Mouse (Mus musculus) midbrain, embryonic 12.5 days (tissue): ENCODE results near the gene BC017158. TPM values are rescaled to one million over a fixed set of nuclear protein-coding genes. Genes with fewer than 3 reads are reported as not detected.
"Not testable (repeated sequence)": the region's sequence is repeated elsewhere in the genome, so short reads cannot be mapped to it uniquely, and the experiment has no call there.

Source experiments
- ATAC-seq: fragments of 200-750 bp; cut with Nextera tagmentation; 2 replicates; pipeline ENCODE4 v1.8.0; 2017; ENCODE audit warnings: low read depth, moderate TSS enrichment, moderate library complexity; ENCODE audit not compliant: low FRiP score
- H3K27ac ChIP-seq: fragments of 300-500 bp; sonication (generic); replicated peaks from 2 replicates; pipeline ENCODE4 v1.5.1; 2016; ENCODE audit warnings: mild to moderate bottlenecking
- H3K27me3 ChIP-seq: fragments of 300-500 bp; sonication (generic); 2 replicates; pipeline ENCODE4 v1.6.1; 2016; ENCODE audit warnings: mild to moderate bottlenecking
- H3K36me3 ChIP-seq: fragments of 300-500 bp; sonication (generic); 2 replicates; pipeline ENCODE4 v1.6.1; 2016
- H3K4me1 ChIP-seq: fragments of 300-500 bp; sonication (generic); 2 replicates; pipeline ENCODE4 v1.6.1; 2016
- H3K4me2 ChIP-seq: fragments of 300-500 bp; sonication (generic); replicated peaks from 2 replicates; pipeline ENCODE4 v1.6.1; 2016; ENCODE audit warnings: mild to moderate bottlenecking, moderate library complexity
- H3K4me3 ChIP-seq: fragments of 300-500 bp; sonication (generic); 2 replicates; pipeline ENCODE4 v1.5.1; 2016; ENCODE audit warnings: mild to moderate bottlenecking
- H3K9ac ChIP-seq: fragments of 300-500 bp; sonication (generic); replicated peaks from 2 replicates; pipeline ENCODE4 v1.6.1; 2016; ENCODE audit warnings: mild to moderate bottlenecking, moderate library complexity
- H3K9me3 ChIP-seq: fragments of 300-500 bp; sonication (generic); 2 replicates; pipeline ENCODE4 v1.6.1; 2016; ENCODE audit warnings: mild to moderate bottlenecking
- WGBS: fragments of 180-500 bp; shearing (Covaris S2); methylation state at CpG from one replicate; pipeline ENCODE4 v1.1.7; 2016; 5-methylcytosine and 5-hydroxymethylcytosine counted together
- polyA plus RNA-seq: library from polyadenylated mRNA; unstranded; fragments of >200 nt; fragmentation: Nextera tagmentation; extraction: Ambion mirVana; gene quantifications from 2 replicates; pipeline ENCODE4 v1.2.1, GENCODE M21; 2016

The BC017158 gene
- 22.8 and 23.1 TPM in 2 replicates for polyA plus RNA-seq

DNA sequence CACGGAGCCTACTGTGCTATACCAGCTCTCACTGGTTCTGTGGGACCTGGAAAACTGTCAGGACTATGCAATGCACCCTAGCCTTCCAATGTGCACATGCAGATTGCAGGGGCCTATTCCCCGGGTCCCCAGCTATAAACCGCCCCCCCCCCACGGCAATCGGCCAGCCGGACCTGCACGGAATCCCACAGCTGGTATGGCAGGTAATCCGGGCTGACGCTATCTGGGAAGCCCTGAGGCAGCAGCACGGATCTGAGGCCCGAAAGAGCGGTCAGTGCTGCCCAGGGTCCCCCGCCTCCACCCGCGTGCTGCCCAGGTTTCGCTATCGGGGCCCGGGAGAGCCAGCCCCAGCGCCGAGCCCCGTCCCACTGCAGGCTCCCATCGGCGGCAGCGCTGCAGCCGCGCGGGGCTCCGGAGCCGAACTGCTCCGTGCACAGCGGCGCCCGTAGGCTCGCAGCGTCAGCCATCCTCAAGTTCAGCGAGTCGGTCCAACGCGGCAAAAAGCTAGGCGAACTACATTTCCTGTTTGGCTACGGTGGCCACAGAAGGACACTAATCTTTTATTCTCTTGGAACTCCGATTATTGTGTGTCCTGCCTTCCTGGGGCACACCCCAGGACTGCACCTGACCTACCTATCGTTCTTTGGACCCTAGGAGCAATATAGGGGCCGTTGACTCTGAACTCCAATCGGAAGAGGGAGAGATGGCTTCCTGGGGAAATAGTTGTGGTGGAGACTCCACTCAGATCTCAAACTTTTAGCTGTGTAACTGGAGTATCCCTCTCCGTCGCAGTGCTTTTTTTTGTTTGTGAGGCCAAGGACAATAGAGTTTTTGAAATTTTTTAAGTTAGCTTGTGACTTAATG lies at the start of gene BC017158:
Gene BC017158 (minus strand): TSS at position 554 of the 864 bp plus-strand sequence.
- no peaks in the 10 kb centered on the region for H3K36me3 ChIP-seq
- H3K4me3 ChIP-seq: peak within 1 kb of the TSS; percentile 90
- WGBS: 1% methylated on average over 47 of the region's 47 CpGs
- peak within 1 kb of the TSS; percentile 92 for H3K9ac ChIP-seq
- ATAC-seq: peak; percentile 63
- H3K9me3 ChIP-seq: no peaks in the 10 kb centered on the region
- H3K4me1 ChIP-seq: peaks cover 27% of the 10 kb centered on the region
- H3K4me2 ChIP-seq: peak within 1 kb of the TSS; percentile 88
- H3K27ac ChIP-seq: peak within 1 kb of the TSS; percentile 67
- H3K27me3 ChIP-seq: peaks cover 11% of the 10 kb centered on the region; the same call in 1 of the 2 replicates

DNA sequence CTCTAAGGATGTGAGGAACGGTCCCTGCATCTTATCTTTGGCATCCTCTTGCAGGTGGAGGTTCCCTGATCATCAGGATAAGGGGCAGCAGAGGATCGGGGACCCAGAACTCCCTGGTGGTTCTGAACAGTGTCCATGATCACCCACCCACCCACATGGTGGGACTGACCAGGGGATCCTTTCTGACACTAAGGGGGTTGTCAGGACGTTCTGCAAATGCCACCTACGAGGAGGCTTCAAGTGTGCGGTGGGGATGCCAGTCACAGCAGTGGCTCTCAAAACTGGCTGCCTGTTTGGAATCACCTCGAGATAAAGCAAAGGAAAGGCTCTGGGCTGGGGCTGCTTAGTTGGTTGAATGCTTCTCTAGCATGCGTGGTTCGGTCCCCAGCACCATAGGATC lies 49.0 kb upstream of the BC017158 start:
- Histone ChIP-seq H3K4me1 (peaks cover 9% of the 10 kb centered on the region), H3K4me3 (no peak overlapping the region), H3K27ac (no peak overlapping the region), H3K27me3 (no peaks in the 10 kb centered on the region), H3K9me3 (0 out of 2 replicates have a peak, but pooled peaks cover 2% of the 10 kb centered on the region), H3K9ac (no peak overlapping the region), H3K4me2 (no peak overlapping the region), H3K36me3 (no peaks in the 10 kb centered on the region)
- no peak for ATAC-seq
- WGBS: 82% methylated on average over 8 of the region's 8 CpGs

DNA sequence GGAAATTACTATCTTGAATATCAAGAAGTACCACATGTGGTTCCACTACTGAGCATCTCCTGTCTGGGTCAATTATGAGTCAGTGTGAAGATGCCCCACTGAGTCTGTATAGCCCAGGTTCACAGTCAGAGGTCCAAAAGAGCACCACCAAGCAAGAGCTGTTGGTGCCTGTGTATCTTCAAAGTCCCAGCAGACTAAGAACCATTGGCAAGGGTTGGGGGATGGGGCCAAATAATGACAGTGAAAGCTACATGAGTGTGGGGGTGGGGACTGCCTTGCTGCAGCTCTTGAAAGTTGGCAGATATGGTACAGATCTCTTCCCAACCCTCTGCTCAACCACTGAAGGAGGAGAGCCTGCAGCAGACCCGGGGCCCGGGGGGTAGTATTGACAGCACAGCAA lies 48.6 kb upstream of the BC017158 start:
- 95% methylated on average over 2 of the region's 2 CpGs for WGBS
- H3K9me3 ChIP-seq: 0 out of 2 replicates have a peak, but pooled peaks cover 2% of the 10 kb centered on the region
- no peak overlapping the region for H3K9ac ChIP-seq
- H3K27ac ChIP-seq: no peak overlapping the region
- no peaks in the 10 kb centered on the region for H3K36me3 ChIP-seq
- no peak for ATAC-seq
- H3K27me3 ChIP-seq: no peaks in the 10 kb centered on the region
- H3K4me2 ChIP-seq: no peak overlapping the region
- H3K4me1 ChIP-seq: peaks cover 9% of the 10 kb centered on the region
- H3K4me3 ChIP-seq: no peak overlapping the region

DNA sequence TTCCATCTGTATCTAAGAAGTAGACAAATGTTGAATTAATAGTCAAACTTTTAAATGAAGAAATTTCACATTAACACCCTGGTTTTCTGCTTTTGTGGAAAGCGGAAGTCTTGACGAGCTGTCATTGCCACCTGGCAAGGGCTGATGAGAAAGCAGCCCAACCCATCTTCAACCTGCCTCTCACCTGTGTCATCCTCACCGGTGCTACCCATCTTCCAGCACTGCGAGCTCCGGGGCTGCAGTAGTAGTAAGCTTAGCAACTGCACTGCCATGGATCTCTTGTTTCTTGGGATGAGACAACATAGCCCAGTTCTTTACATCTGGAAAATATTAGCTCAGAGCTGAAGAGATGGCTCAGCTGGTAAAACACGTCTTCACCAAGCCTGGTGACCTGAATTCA lies 47.7 kb upstream of the BC017158 start:
- Histone ChIP-seq H3K4me1 (peaks cover 9% of the 10 kb centered on the region), H3K27me3 (no peaks in the 10 kb centered on the region), H3K4me2 (no peak overlapping the region), H3K36me3 (no peaks in the 10 kb centered on the region), H3K9me3 (0 out of 2 replicates have a peak, but pooled peaks cover 2% of the 10 kb centered on the region), H3K27ac (no peak overlapping the region), H3K9ac (no peak overlapping the region), H3K4me3 (no peak overlapping the region)
- no peak for ATAC-seq
- 88% methylated on average over 6 of the region's 6 CpGs for WGBS

DNA sequence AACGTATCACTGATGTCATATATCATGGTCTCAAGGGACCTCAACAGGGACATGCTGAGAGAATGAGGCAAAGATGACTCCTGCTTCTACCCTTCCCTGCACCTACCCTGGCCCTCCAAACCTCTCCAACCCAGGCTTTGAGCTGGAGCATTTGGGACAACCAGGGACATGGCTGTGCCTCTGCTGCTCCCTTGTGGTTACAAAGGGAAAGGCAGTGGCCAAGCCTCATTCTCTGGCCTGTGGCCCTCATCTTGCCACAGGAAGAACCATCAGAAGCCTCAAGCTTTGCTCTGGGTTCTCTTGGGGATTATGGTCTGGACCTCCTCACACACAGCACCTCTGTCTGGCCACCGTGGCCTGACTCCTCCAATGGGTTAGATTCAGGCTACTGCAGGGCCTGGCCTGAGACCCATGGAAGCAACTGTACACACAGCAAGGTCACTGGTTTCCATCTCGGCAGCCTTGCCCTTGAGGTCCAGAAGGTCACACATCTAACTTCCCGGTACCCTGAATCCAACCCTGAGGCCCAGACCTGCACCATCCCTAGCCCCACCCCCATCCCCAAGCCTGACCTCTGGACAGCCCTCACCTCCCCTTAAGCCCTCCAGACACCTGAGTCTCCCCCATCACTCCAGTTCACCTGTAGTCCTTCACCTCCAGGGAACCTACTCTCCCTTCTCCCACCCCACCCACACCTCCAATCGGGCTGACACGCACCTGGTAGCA lies 47.1 kb upstream of the BC017158 start:
- Histone ChIP-seq H3K4me2 (no peak overlapping the region), H3K36me3 (no peaks in the 10 kb centered on the region), H3K27ac (no peak overlapping the region), H3K4me1 (peaks cover 9% of the 10 kb centered on the region), H3K9ac (no peak overlapping the region), H3K9me3 (0 out of 2 replicates have a peak, but pooled peaks cover 2% of the 10 kb centered on the region), H3K4me3 (no peak overlapping the region), H3K27me3 (no peaks in the 10 kb centered on the region)
- no peak for ATAC-seq
- 69% methylated on average over 6 of the region's 6 CpGs for whole genome bisulfite sequencing

DNA sequence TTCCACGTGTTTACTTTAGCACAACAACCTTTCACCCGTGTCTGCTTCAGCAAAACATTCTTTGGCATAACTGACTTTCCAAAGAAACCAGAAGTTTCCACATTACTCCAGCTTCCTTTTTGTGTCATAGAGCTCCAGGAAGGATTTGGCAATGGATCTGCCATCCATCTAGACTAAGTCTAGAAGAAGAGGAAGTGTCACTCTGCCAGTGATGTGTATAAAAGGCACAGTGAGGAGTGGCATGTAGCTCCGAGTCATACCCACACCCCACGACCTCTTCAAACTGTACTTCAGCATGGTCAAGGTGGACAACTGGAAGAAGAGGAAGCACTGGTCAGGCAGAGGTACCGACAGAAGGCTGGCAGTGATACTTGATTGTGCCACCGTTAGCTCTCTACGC lies 46.5 kb upstream of the BC017158 start:
- Histone ChIP-seq H3K36me3 (no peaks in the 10 kb centered on the region), H3K9ac (no peak overlapping the region), H3K4me3 (no peak overlapping the region), H3K4me2 (no peak overlapping the region), H3K4me1 (peaks cover 9% of the 10 kb centered on the region), H3K9me3 (0 out of 2 replicates have a peak, but pooled peaks cover 2% of the 10 kb centered on the region), H3K27ac (no peak overlapping the region), H3K27me3 (no peaks in the 10 kb centered on the region)
- ATAC-seq: no peak
- 86% methylated on average over 7 of the region's 7 CpGs for WGBS

DNA sequence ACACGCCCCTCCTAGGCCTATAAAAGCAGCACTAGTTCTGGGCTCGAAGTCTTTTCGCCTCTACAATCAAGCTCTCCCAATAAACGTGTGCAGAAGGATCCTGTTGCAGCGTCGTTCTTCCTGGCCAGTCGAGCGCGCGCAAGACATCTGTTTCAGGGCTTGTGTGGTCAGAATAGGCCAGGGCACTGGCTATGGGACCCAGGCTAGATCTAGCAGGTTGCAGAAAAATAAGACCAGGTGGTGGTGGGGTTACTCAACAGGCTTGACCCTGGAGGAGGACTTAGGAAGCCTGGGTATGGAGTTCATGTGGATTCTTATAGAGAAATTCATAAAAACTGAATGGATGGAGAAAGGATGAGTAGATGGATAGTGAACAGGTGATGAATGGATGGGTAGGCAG lies 44.7 kb upstream of the BC017158 start:
- H3K36me3 ChIP-seq, H3K4me1 ChIP-seq, H3K4me3 ChIP-seq, H3K9me3 ChIP-seq, H3K27me3 ChIP-seq, H3K9ac ChIP-seq, H3K4me2 ChIP-seq, ATAC-seq, H3K27ac ChIP-seq: not testable (repeated sequence)
- WGBS: 91% methylated on average over 7 of the region's 10 CpGs

DNA sequence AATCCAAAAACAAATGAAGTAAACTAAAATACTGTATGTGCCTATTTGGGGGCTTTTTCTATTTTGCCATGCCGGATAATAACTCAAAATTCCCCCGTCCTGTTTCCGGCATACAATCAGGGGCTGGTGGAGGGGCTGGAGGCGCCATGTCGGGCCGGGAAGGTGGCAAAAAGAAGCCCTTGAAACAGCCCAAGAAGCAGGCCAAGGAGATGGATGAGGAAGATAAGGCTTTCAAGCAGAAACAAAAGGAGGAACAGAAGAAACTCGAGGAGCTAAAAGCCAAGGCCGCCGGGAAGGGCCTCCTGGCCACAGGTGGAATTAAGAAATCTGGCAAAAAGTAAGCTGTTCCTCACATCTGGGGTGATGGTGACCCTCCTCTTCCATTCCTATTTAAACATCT lies 42.4 kb upstream of the BC017158 start:
- WGBS: 87% methylated on average over 9 of the region's 9 CpGs
- H3K36me3 ChIP-seq, ATAC-seq: not testable (repeated sequence)

DNA sequence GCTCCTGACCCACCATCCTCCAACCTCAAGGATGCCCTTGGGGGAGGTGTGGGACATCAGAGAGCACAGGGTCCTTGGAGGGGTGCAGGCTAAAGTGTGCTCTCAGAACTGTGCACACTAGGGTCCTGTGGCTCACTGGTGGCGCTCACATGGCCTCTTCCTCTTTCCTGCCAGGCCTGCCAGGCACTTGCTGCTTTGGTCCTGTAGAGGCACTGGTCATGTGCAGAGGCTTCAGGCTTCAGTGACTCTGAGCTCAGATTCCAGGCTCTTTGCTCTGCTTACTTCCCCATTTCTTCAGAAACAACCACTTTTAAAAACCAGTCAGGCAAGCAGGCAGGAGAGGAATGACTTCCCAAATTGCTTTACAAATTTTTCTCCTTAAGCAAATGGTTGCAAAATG lies 34.9 kb upstream of the BC017158 start:
- no peak overlapping the region for H3K4me2 ChIP-seq
- H3K27ac ChIP-seq: no peak overlapping the region
- peaks cover 8% of the 10 kb centered on the region for H3K4me1 ChIP-seq
- no peaks in the 10 kb centered on the region for H3K27me3 ChIP-seq
- ATAC-seq: no peak
- 63% methylated on average over 1 of the region's 1 CpGs for WGBS
- no peak overlapping the region for H3K4me3 ChIP-seq
- H3K9ac ChIP-seq: no peak overlapping the region
- no peaks in the 10 kb centered on the region for H3K9me3 ChIP-seq
- no peaks in the 10 kb centered on the region for H3K36me3 ChIP-seq

More for the DNA sequence above, 42.4 kb upstream of the BC017158 start:
- not testable (repeated sequence) for H3K9me3 ChIP-seq, H3K9ac ChIP-seq, H3K4me2 ChIP-seq, H3K4me1 ChIP-seq, H3K4me3 ChIP-seq, H3K27me3 ChIP-seq, H3K27ac ChIP-seq

DNA sequence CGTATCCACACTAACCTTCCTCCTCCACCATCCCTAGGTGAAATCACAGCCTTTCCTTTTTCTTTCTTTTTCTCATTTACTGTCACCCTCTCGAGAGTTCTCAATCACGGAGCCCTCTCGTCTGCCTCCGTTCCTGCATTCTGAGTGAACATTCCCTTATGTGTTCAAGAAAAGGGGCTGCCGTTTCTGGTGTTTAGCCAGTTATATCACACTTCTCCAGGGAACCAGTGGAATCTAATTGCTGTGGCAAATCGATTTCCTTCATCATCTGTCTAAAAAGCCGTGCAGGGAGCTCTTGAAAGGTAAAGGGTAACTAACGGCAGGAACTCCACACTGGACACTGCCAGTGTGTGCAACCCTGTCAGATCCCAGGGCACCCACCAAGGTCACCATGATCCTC lies 33.0 kb upstream of the BC017158 start:
- H3K4me1 ChIP-seq: peaks cover 8% of the 10 kb centered on the region
- H3K27me3 ChIP-seq: no peaks in the 10 kb centered on the region
- no peak overlapping the region for H3K4me3 ChIP-seq
- no peaks in the 10 kb centered on the region for H3K9me3 ChIP-seq
- H3K27ac ChIP-seq: peak overlapping the region; percentile 25; the same call in 1 of the 2 replicates
- no peak overlapping the region for H3K9ac ChIP-seq
- no peak for ATAC-seq
- 58% methylated on average over 9 of the region's 9 CpGs for WGBS
- no peaks in the 10 kb centered on the region for H3K36me3 ChIP-seq
- no peak overlapping the region for H3K4me2 ChIP-seq

DNA sequence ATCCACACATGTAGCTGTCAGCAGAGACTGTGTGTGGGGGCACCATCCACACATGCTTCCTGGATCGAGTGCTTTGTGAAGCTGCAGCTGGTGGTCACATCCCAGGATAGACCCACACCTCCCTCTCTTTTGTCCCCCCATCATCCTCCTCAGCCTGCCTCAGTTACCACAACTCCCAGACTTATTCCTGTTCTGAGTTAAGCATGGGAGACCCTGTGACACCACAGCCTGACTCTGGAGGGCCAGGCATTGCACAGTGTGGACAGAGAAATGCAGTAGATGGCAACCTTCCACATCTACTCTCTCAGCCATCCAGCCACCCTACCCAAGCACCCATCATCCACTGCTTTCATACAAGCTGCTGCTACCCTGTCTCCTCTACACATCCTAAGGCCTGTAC lies 27.0 kb upstream of the BC017158 start:
- 79% methylated on average over 1 of the region's 1 CpGs for WGBS
- H3K4me3 ChIP-seq: no peak overlapping the region
- no peak overlapping the region for H3K9ac ChIP-seq
- peaks cover 4% of the 10 kb centered on the region for H3K4me1 ChIP-seq
- H3K27me3 ChIP-seq: no peaks in the 10 kb centered on the region
- H3K9me3 ChIP-seq: no peaks in the 10 kb centered on the region
- H3K36me3 ChIP-seq: no peaks in the 10 kb centered on the region
- H3K27ac ChIP-seq: no peak overlapping the region
- no peak overlapping the region for H3K4me2 ChIP-seq
- ATAC-seq: no peak

DNA sequence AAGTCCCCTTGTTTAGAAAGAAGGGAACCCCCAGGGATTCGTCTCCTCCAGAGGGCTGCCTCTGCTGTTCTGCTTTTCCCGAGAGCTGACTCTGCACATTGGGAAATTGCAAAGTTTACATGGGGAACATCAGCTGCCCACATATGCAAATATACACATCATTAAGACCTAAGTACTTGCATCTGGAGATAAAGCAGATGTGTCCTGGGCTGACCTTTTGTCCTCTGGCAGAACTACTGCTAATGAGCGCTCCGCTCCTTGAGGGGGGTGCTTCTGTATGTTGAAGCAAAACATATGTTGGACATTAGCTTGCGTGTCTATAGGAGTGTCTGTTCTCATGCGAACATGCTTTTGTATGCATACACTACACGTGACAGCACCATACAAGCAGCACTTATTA lies 23.3 kb upstream of the BC017158 start:
- Histone ChIP-seq H3K27me3 (no peaks in the 10 kb centered on the region; the same call in 1 of the 2 replicates), H3K4me2 (no peak overlapping the region), H3K36me3 (no peaks in the 10 kb centered on the region), H3K9me3 (no peaks in the 10 kb centered on the region), H3K4me1 (no peaks in the 10 kb centered on the region), H3K4me3 (no peak overlapping the region), H3K9ac (no peak overlapping the region), H3K27ac (no peak overlapping the region)
- WGBS: 74% methylated on average over 7 of the region's 7 CpGs
- ATAC-seq: no peak
